Mouse (Mus musculus) common myeloid progenitor, adult 5-6 weeks (primary cell): ENCODE results near the gene Fam118b. TPM values are rescaled to one million over a fixed set of nuclear protein-coding genes. Genes with fewer than 3 reads are reported as not detected.

Experiments used
- ATAC-seq: replicated peaks from 2 replicates; pipeline ENCODE4 v1.8.0; 2016; ENCODE audit warnings: low read depth, mild to moderate bottlenecking, moderate TSS enrichment, inconsistent platforms; ENCODE audit not compliant: poor library complexity, severe bottlenecking
- total RNA-seq: library from RNA; stranded (forward); fragments of 200-1000, 187-1606 nt; gene quantifications from 2 replicates; pipeline ENCODE4 v1.2.3, GENCODE M21; 2017

The Fam118b gene
- total RNA-seq, 1 experiment from 2014 or later, result 14.6 TPM

- ATAC-seq, result peak; percentile 97
These were observed 67.7 kb downstream of the Fam118b start, which contains the start of the genes Srpr and Tirap for GRCm38 (mm10) chr9:35199772-35200471. Gene Srpr (plus strand): TSS chr9:35200175. Gene Tirap (minus strand): TSS chr9:35200291.

GRCm38 (mm10) chr9:35198945-35199771 lies 68.4 kb downstream of the Fam118b start:
- peak; percentile 23 for ATAC-seq

- no peak for ATAC-seq
These were observed 69.3 kb downstream of the Fam118b start for GRCm38 (mm10) chr9:35198351-35198750.

DNA sequence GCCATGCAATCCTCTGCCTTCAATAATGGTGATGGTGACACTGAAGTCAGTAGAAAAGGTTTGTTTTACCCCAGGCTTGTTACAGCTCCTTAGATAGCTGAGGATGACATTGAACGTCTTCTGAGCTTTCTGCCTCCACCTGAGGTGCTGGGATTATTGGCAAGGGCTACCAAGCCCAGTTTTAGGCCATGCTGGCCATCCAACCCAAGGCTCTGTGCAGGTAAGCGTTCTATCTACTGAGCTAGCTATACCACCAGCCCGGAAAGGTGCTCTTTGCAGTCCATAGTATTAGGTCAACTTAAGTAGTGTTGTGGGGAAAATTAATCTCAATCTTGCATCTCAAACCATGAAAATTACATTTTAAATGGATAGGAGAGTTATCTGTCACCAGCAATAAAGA lies 70.0 kb downstream of the Fam118b start:
- ATAC-seq, result no peak

DNA sequence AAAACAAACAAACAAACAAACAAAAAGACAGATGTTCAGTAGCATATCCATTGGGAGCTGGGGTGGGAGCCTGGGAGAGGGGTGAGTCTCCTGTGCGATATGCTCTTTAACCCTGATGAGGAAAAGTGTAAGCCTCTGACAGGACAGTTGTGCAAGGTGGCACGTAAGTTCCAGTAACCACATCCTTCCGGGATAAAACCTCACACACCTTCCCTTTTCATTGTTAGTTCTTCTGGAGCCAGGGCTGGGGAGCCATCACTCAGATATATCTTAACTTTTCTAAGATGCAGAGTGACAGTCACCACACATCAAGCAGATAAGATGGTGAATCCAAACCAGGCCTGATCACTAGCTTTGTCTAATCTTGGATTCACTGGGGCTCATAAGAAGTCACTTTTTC lies 73.6 kb downstream of the Fam118b start:
- ATAC-seq, result no peak

DNA sequence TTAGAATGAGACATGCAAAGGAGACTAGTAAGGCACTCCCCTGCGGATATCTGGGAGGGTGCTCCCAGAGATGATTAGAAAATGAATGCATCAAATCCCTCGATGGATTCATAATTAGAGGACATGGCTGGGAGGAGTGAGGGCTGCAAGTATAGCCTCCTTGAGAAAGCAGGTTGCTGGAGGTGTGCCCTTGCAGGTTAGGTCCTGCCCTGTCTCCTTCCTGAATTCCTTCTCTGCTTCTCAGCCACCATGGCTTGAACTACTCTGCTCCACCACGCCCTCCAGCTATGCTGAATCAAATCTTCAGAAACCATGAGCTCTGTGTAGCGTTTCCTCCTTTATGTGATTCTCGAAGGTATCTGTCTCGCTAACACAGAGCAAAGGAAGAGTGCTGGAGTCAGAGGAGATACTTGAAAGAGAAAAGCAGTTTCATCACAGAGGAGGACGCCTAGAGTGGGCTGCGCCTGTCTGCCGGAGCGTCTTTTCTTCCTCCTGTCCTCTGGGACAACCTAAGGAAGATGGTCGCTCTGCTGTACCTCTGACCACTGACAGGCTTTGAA lies 74.5 kb downstream of the Fam118b start:
- no peak for ATAC-seq

DNA sequence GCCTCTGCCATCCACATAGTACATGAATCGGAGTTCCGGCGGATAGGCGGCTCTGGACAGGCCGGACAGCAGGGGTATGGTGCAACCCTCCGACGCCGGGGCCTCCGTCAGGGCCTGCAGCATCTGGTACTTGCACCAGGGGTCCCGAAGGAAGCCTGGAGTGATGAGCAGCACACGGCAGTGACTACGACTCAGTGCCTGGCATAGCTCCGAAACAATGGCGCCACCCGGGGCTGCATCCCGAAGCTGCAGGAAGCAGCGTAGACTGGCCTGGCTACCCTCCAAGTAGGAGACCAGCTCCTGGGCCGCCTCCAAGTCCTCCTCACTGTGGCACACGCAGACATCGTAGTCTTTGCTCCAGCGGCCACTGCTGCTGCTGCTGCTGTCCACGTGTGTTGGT lies 78.9 kb downstream of the Fam118b start:
- no peak for ATAC-seq

- no peak for ATAC-seq
These were observed 80.2 kb downstream of the Fam118b start for GRCm38 (mm10) chr9:35187351-35187903.

DNA sequence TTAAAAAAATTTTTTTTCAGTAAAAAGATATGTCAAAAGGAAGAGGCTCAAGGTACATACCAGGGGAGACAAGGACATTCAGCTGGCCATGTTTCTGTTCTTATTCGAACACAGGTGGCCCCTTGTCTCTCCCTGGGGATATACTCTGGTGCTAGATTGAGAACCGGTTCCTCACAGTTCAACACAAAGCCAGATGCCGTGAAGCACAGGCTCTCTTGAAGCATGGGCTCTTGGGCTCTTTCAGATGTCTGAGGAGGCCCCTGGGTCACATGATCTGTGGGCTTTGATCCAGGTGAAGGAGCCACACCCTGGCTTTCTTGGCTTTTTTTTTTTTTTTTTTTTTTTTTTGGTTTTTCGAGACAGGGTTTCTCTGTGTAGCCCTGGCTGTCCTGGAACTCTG lies 81.2 kb downstream of the Fam118b start:
- ATAC-seq, result no peak

GRCm38 (mm10) chr9:35183359-35183758 lies 84.2 kb downstream of the Fam118b start:
- peak; percentile 73 for ATAC-seq

GRCm38 (mm10) chr9:35182832-35183231 lies 84.8 kb downstream of the Fam118b start:
- peak; percentile 72 for ATAC-seq

DNA sequence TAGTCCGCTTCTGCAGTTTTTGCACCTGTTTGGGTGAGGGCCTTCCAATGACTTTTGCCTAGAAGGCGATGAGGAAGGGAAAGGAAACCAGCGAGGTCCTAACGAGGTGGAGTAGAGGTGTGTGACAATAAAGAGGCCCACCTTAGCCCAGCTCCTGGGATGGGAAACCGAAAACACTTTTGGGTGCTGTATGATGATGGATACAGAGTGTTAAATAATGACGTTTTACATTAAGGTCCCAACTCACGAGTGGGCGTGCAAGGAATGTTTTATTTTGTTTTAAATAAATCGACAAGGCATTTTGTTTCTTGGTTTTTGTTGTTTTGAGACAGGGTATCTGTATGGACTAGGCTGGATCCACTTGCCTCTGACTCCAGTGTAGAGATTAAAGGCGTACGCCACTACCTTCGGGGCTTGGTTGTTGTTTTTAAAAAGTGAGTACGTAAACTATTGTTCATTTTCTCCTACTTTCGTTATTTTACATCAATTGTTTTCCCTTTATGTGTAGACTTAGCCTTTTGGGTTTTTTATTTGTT lies 91.4 kb downstream of the Fam118b start:
- no peak for ATAC-seq

- peak; percentile 98 for ATAC-seq
These were observed 92.1 kb downstream of the Fam118b start, which contains the start of gene Dcps for GRCm38 (mm10) chr9:35175251-35176123. Gene Dcps (minus strand): TSS chr9:35176061.

DNA sequence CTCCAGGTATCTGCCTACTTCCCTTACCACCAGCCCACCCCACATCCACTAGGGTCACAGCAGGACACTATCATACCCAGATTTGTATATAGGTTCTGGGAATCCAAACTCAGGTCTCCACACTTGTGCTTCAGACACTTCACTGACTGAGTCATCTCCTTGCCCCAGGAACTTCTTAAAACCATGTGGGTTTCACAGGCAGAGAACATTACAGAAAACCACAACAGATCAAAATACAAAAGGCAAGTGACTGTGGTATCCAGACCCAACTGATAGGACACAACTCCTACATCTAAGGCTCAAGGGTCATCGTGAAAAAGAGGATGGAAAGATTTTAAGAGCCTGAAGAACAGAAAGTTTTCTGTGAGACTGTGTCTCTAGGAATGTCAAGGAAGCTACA lies 94.3 kb downstream of the Fam118b start:
- ATAC-seq, result no peak

- ATAC-seq, result no peak
These were observed 97.5 kb downstream of the Fam118b start for GRCm38 (mm10) chr9:35170071-35170470.
